In the genomic region with DNA sequence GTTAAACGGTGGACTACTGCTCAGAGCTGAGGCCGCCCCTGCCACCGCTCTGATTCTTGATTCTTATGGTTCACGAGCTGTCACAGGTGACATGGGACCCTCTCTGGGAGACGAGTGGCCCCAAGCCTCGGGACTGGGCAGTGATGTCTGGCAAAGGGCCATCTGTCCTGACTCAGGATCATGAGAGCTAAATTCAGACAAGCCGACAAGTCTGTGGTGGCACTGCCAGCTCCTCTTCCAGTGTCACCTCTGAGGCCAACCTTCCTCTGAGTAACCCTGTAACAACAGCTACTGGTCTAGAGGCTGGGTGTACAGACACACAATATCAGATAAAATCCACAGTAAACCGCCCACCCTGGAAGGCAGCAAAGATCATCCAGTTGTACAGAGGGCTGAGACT, we compare ENCODE assay signal across 25 mouse cellular contexts. TPM values are rescaled to one million over a fixed set of nuclear protein-coding genes. Genes with fewer than 3 reads are reported as not detected.
A peak's percentile ranks its signal among the peaks of the same experiment; 100 is the strongest.
DNase-seq lines count a peak whose midpoint lies in the region; ATAC-seq and TF ChIP-seq lines count a peak whose summit lies in the region.
"Had no signal": no experiment of that assay in that cellular context is flagged by ENCODE, and none has a peak within 500 bp of the region (broad histone marks: within the 10 kb centered on the region; RNA-seq: fewer than 3 reads in every experiment).

No protein-coding gene starts in this region.

- H3K27ac ChIP-seq in forebrain, embryonic 15.5 days (replicated peaks): peak overlapping the region; percentile 0; the same call in 1 of the 2 replicates
- no peak overlapping the region for H3K27ac ChIP-seq in forebrain, embryonic 10.5 days
- H3K27ac ChIP-seq in olfactory bulb, adult 2 months (ENCODE audit: insufficient read depth, low read depth, low read length): 0 out of 2 replicates have a peak overlapping the region, but pooled peaks have one; percentile 60
- H3K27ac ChIP-seq: heart, embryonic 13.5 days; limb, embryonic 15.5 days; liver, embryonic 15.5 days; lung, embryonic 15.5 days; midbrain, embryonic 15.5 days; stomach, postnatal 0 days had no signal

- WGBS in forebrain, embryonic 15.5 days: 69% methylated on average over 8 of the region's 8 CpGs
- WGBS in forebrain, embryonic 10.5 days: 88% methylated on average over 8 of the region's 8 CpGs
- WGBS in olfactory bulb, adult 2 months: 70% methylated on average over 8 of the region's 8 CpGs

- peaks cover 98% of the 10 kb centered on the region for H3K4me1 ChIP-seq in forebrain, embryonic 15.5 days
- H3K4me1 ChIP-seq in forebrain, embryonic 10.5 days: peaks cover 76% of the 10 kb centered on the region
- H3K4me1 ChIP-seq in olfactory bulb, adult 2 months (ENCODE audit: control insufficient read depth, insufficient read depth, low read length): peaks cover 61% of the 10 kb centered on the region

- ATAC-seq in forebrain, embryonic 15.5 days (replicated peaks): no peak
- ATAC-seq: CD4-positive, CD25-positive, alpha-beta regulatory T cell, adult 4 months; midbrain, embryonic 15.5 days had no signal

- H3K9me3 ChIP-seq in forebrain, embryonic 15.5 days: no peaks in the 10 kb centered on the region
- no peaks in the 10 kb centered on the region for H3K9me3 ChIP-seq in forebrain, embryonic 10.5 days
- H3K9me3 ChIP-seq: heart, embryonic 13.5 days; limb, embryonic 15.5 days; liver, embryonic 15.5 days; lung, embryonic 15.5 days; midbrain, embryonic 15.5 days had no signal

- TF ChIP-seq POLR2A in olfactory bulb, adult 2 months (IDR thresholded peaks at IDR 0.05; ENCODE audit: insufficient read depth, low read depth, low read length): no peak

- no peaks in the 10 kb centered on the region for H3K27me3 ChIP-seq in forebrain, embryonic 15.5 days
- peaks cover 68% of the 10 kb centered on the region for H3K27me3 ChIP-seq in forebrain, embryonic 10.5 days (ENCODE audit: poor library complexity, severe bottlenecking)
- H3K27me3 ChIP-seq: limb, embryonic 15.5 days had no signal

- no peak overlapping the region for H3K9ac ChIP-seq in forebrain, embryonic 15.5 days (replicated peaks)
- H3K9ac ChIP-seq: heart, embryonic 13.5 days; limb, embryonic 15.5 days; liver, embryonic 15.5 days; lung, embryonic 15.5 days; midbrain, embryonic 15.5 days had no signal

- H3K4me3 ChIP-seq in forebrain, embryonic 15.5 days: no peak overlapping the region
- H3K4me3 ChIP-seq in forebrain, embryonic 10.5 days: no peak overlapping the region
- H3K4me3 ChIP-seq in olfactory bulb, adult 2 months (ENCODE audit: insufficient read depth, low read depth, low read length): no peak overlapping the region
- H3K4me3 ChIP-seq: heart, embryonic 13.5 days; limb, embryonic 15.5 days; liver, embryonic 15.5 days; lung, embryonic 15.5 days; midbrain, embryonic 15.5 days; myocyte had no signal

- intact Hi-C loops in heart, postnatal 25 days (cut with DNase I): no loop called here
- intact Hi-C loops in heart, postnatal 10 days (cut with DNase I): no loop called here

- no peak overlapping the region for H3K4me2 ChIP-seq in forebrain, embryonic 15.5 days (replicated peaks)
- H3K4me2 ChIP-seq: heart, embryonic 13.5 days; limb, embryonic 15.5 days; liver, embryonic 15.5 days; lung, embryonic 15.5 days; midbrain, embryonic 15.5 days had no signal

- TF ChIP-seq CTCF in olfactory bulb, adult 2 months (IDR thresholded peaks at IDR 0.05; ENCODE audit: insufficient read depth, low read depth, low read length): no peak

- no peak for DNase-seq in forebrain, embryonic 10.5 days (ENCODE audit: extremely low spot score, low spot score)
- DNase-seq in heart, adult 8-10 months (ENCODE audit: low spot score): peak; percentile 41
- no peak for DNase-seq in heart, postnatal 25 days (ENCODE audit: low spot score)
- peak; percentile 44 to 59 for DNase-seq in heart, postnatal 10 days
- no peak for DNase-seq in cerebellum, postnatal 36 days
- DNase-seq: adrenal gland, postnatal 14 days; cerebellum, adult 8-10 months; gastrocnemius, postnatal 10 days; kidney, adult 11 months; kidney, postnatal 4 days; left cerebral cortex, postnatal 4 days; lung, postnatal 36 days; right cerebral cortex, postnatal 14 days; thymus, adult 2 months; thymus, postnatal 4 days had no signal

- H3K36me3 ChIP-seq in forebrain, embryonic 15.5 days: 0 out of 2 replicates have a peak, but pooled peaks cover 3% of the 10 kb centered on the region
- H3K36me3 ChIP-seq in forebrain, embryonic 10.5 days (replicated peaks): peaks cover 23% of the 10 kb centered on the region
- H3K36me3 ChIP-seq: heart, embryonic 13.5 days; limb, embryonic 15.5 days; liver, embryonic 15.5 days; lung, embryonic 15.5 days; midbrain, embryonic 15.5 days had no signal

RNA-seq across cellular contexts. Expression of a gene that starts 20.2 kb away (rescaled TPM):
- polyA plus RNA-seq in forebrain, embryonic 15.5 days (2015; fragmentation: Nextera tagmentation; extraction: Ambion mirVana): 109 and 117 TPM in 2 replicates
- polyA plus RNA-seq in forebrain, embryonic 10.5 days (2016; fragmentation: Nextera tagmentation; extraction: Ambion mirVana): 3.4 and 5.5 TPM in 2 replicates
- 1 to 10 TPM in 2 of 4 experiments, under 1 TPM in 2; 0.75 to 1.8 (median 0.99) TPM for total RNA-seq in heart, adult 8-10 months (2022)
- 1 to 10 TPM; 1.1 to 1.6 TPM for total RNA-seq in heart, postnatal 25 days (2021)
- 1 to 10 TPM; 1.6 to 1.8 TPM for total RNA-seq in heart, postnatal 10 days (2021)
- polyA plus RNA-seq in olfactory bulb, adult 2 months (2012; ENCODE audit: insufficient read depth, insufficient read length, low replicate concordance, missing spikeins): 49.8 and 56.3 TPM in 2 replicates
- polyA plus RNA-seq: myocyte had no signal

Comparison
In these comparisons a context has a peak if more than half of its experiments do, and no peak if none do; other contexts are left out.
1. DNase-seq: peak in heart, adult 8-10 months (single experiment) and heart, postnatal 10 days (2 of 2); none in forebrain, embryonic 10.5 days (single experiment), heart, postnatal 25 days (single experiment) and cerebellum, postnatal 36 days (0 of 2).